Mouse (Mus musculus) small intestine, adult 2 months (tissue): ENCODE data around the gene Naaladl2.

Experiments used
- CTCF ChIP-seq: fragments of 200-500 bp; IDR thresholded peaks from 2 replicates; pipeline ENCODE4 v1.5.1; 2012; ENCODE audit warnings: low read depth, mild to moderate bottlenecking, control low read depth, inconsistent platforms, low read length, moderate library complexity, mixed read lengths; ENCODE audit not compliant: insufficient replicate concordance, insufficient read length; ENCODE audit errors: extremely low read depth
- POLR2A ChIP-seq: fragments of 200-500 bp; IDR thresholded peaks from 2 replicates; pipeline ENCODE4 v1.6.1; 2012; ENCODE audit warnings: low read depth, mild to moderate bottlenecking, control low read depth, inconsistent platforms, low read length, moderate library complexity

- TF ChIP-seq CTCF (no peak), POLR2A (no peak)
Measured at GRCm38 (mm10) chr3:23857275-23857674, 1286.8 kb downstream of the Naaladl2 start.
